Mouse (Mus musculus) heart, embryonic 12.5 days (tissue): ENCODE data around the gene Pgp. TPM values are rescaled to one million over a fixed set of nuclear protein-coding genes. Genes with fewer than 3 reads are reported as not detected.
A peak's percentile ranks its signal among the peaks of the same experiment; 100 is the strongest.

Source experiments
- ATAC-seq: fragments of 200-750 bp; cut with Nextera tagmentation; 2 replicates; pipeline ENCODE4 v1.8.0; 2017; ENCODE audit warnings: moderate TSS enrichment, moderate library complexity; ENCODE audit not compliant: insufficient number of reproducible peaks, low FRiP score
- H3K27ac ChIP-seq: fragments of 300-500 bp; sonication (generic); 2 replicates; pipeline ENCODE4 v1.5.1; 2016; ENCODE audit warnings: mild to moderate bottlenecking, moderate library complexity; ENCODE audit not compliant: poor library complexity, severe bottlenecking
- H3K27me3 ChIP-seq: fragments of 300-500 bp; sonication (generic); replicated peaks from 2 replicates; pipeline ENCODE4 v1.6.1; 2016; ENCODE audit warnings: mild to moderate bottlenecking, moderate library complexity
- H3K36me3 ChIP-seq: fragments of 300-500 bp; sonication (generic); 2 replicates; pipeline ENCODE4 v1.6.1; 2016; ENCODE audit warnings: mild to moderate bottlenecking, moderate library complexity
- H3K4me1 ChIP-seq: fragments of 300-500 bp; sonication (generic); replicated peaks from 2 replicates; pipeline ENCODE4 v1.6.1; 2016; ENCODE audit warnings: mild to moderate bottlenecking
- H3K4me2 ChIP-seq: fragments of 300-500 bp; sonication (generic); 2 replicates; pipeline ENCODE4 v1.6.1; 2016; ENCODE audit warnings: mild to moderate bottlenecking, moderate library complexity
- H3K4me3 ChIP-seq: fragments of 300-500 bp; sonication (generic); 2 replicates; pipeline ENCODE4 v1.5.1; 2016; ENCODE audit warnings: mild to moderate bottlenecking
- H3K9ac ChIP-seq: fragments of 300-500 bp; sonication (generic); 2 replicates; pipeline ENCODE4 v1.6.1; 2016; ENCODE audit warnings: mild to moderate bottlenecking, moderate library complexity
- H3K9me3 ChIP-seq: fragments of 300-500 bp; sonication (generic); replicated peaks from 2 replicates; pipeline ENCODE4 v1.6.1; 2016; ENCODE audit warnings: mild to moderate bottlenecking, moderate library complexity
- whole genome bisulfite sequencing: fragments of 180-500 bp; shearing (Covaris S2); methylation state at CpG from one replicate; pipeline ENCODE4 v1.1.7; 2016; 5-methylcytosine and 5-hydroxymethylcytosine counted together
- polyA plus RNA-seq: library from polyadenylated mRNA; unstranded; fragments of >200 nt; fragmentation: Nextera tagmentation; extraction: Ambion mirVana; gene quantifications from 2 replicates; pipeline ENCODE4 v1.2.1, GENCODE M21; 2016

Pgp gene
- polyA plus RNA-seq, 1 experiment from 2014 or later, result 73.7 TPM

- 0 out of 2 replicates have a peak, but pooled peaks have one; percentile 4 for ATAC-seq
- Histone ChIP-seq H3K9me3 (no peaks in the 10 kb centered on the region), H3K9ac (no peak overlapping the region), H3K4me2 (peak overlapping the region; percentile 70), H3K4me1 (peaks cover 14% of the 10 kb centered on the region), H3K4me3 (no peak overlapping the region), H3K27ac (no peak overlapping the region), H3K36me3 (peaks cover 46% of the 10 kb centered on the region), H3K27me3 (peaks cover 46% of the 10 kb centered on the region)
- WGBS, result 49% methylated on average over 19 of the region's 19 CpGs
These were observed 37.0 kb downstream of the Pgp start for GRCm38 (mm10) chr17:24507129-24507664.

GRCm38 (mm10) chr17:24507806-24508460 lies 37.7 kb downstream of the Pgp start:
- Histone ChIP-seq H3K4me1 (peaks cover 14% of the 10 kb centered on the region), H3K36me3 (peaks cover 52% of the 10 kb centered on the region), H3K4me2 (no peak overlapping the region), H3K9ac (no peak overlapping the region), H3K27me3 (peaks cover 40% of the 10 kb centered on the region), H3K9me3 (no peaks in the 10 kb centered on the region), H3K27ac (no peak overlapping the region), H3K4me3 (no peak overlapping the region)
- WGBS, result 83% methylated on average over 12 of the region's 12 CpGs
- ATAC-seq, result no peak

- peaks cover 95% of the 10 kb centered on the region for H3K36me3 ChIP-seq
- no peak for ATAC-seq
- H3K27ac ChIP-seq, result no peak overlapping the region
- H3K27me3 ChIP-seq, result no peaks in the 10 kb centered on the region
- no peak overlapping the region for H3K4me3 ChIP-seq
- H3K9me3 ChIP-seq, result no peaks in the 10 kb centered on the region
- H3K4me1 ChIP-seq, result 0 out of 2 replicates have a peak, but pooled peaks cover 6% of the 10 kb centered on the region
- H3K9ac ChIP-seq, result 0 out of 2 replicates have a peak overlapping the region, but pooled peaks have one; percentile 4
- WGBS, result 60% methylated on average over 5 of the region's 5 CpGs
- no peak overlapping the region for H3K4me2 ChIP-seq
These were observed 43.4 kb downstream of the Pgp start for GRCm38 (mm10) chr17:24513609-24514008.

- H3K4me3 ChIP-seq, result no peak overlapping the region
These were observed 44.4 kb downstream of the Pgp start for GRCm38 (mm10) chr17:24514270-24515257.

GRCm38 (mm10) chr17:24520450-24520849 lies 50.3 kb downstream of the Pgp start:
- Histone ChIP-seq H3K4me3 (no peak overlapping the region), H3K27me3 (no peaks in the 10 kb centered on the region), H3K9me3 (no peaks in the 10 kb centered on the region), H3K4me1 (peaks cover 15% of the 10 kb centered on the region), H3K4me2 (no peak overlapping the region), H3K36me3 (peaks cover 53% of the 10 kb centered on the region), H3K27ac (no peak overlapping the region), H3K9ac (no peak overlapping the region)
- 85% methylated on average over 4 of the region's 4 CpGs for WGBS
- no peak for ATAC-seq

More at GRCm38 (mm10) chr17:24514270-24515257, 44.4 kb downstream of the Pgp start:
- Histone ChIP-seq H3K9me3 (no peaks in the 10 kb centered on the region), H3K27ac (peak overlapping the region; percentile 57), H3K4me2 (no peak overlapping the region), H3K4me1 (0 out of 2 replicates have a peak, but pooled peaks cover 6% of the 10 kb centered on the region), H3K9ac (no peak overlapping the region), H3K27me3 (no peaks in the 10 kb centered on the region), H3K36me3 (peaks cover 94% of the 10 kb centered on the region)
- ATAC-seq, result peak; percentile 60
- 82% methylated on average over 24 of the region's 24 CpGs for WGBS

Other genes starting within 250 kb of the Pgp start
- gene Tedc2, start 249.5 kb upstream of the Pgp start, polyA plus RNA-seq, result 6.0 and 7.5 TPM in 2 replicates
- 49.4 and 55.8 TPM in 2 replicates for gene Ccnf, start 218.9 kb upstream of the Pgp start, polyA plus RNA-seq
- gene Abca17, start 119.3 kb upstream of the Pgp start, polyA plus RNA-seq, result not detected in 2 replicates
- gene Abca3, start 118.4 kb upstream of the Pgp start, polyA plus RNA-seq, result 9.4 and 9.7 TPM in 2 replicates
- 246 and 247 TPM in 2 replicates for gene Rnps1, start 55.8 kb upstream of the Pgp start, polyA plus RNA-seq
- gene Eci1, start 43.8 kb upstream of the Pgp start, polyA plus RNA-seq, result 209 and 215 TPM in 2 replicates
- gene Dnase1l2, start 27.3 kb upstream of the Pgp start, polyA plus RNA-seq, result 2.3 and 2.4 TPM in 2 replicates
- gene E4f1, start 79 bp upstream of the Pgp start, polyA plus RNA-seq, result 22.2 and 22.5 TPM in 2 replicates
- not detected in 2 replicates for gene Bricd5, start 3.5 kb downstream of the Pgp start, polyA plus RNA-seq
- 17.8 and 20.5 TPM in 2 replicates for gene Mlst8, start 8.7 kb downstream of the Pgp start, polyA plus RNA-seq
- gene Caskin1, start 18.2 kb downstream of the Pgp start, polyA plus RNA-seq, result 0.64 and 0.77 TPM in 2 replicates
- 71.8 and 81.4 TPM in 2 replicates for gene Traf7, start 57.5 kb downstream of the Pgp start, polyA plus RNA-seq
- 1.2 TPM in 2 replicates for gene Rab26, start 63.8 kb downstream of the Pgp start, polyA plus RNA-seq
- 18.1 and 18.9 TPM in 2 replicates for gene Pkd1, start 79.4 kb downstream of the Pgp start, polyA plus RNA-seq
- gene Tsc2, start 162.2 kb downstream of the Pgp start, polyA plus RNA-seq, result 66.5 and 74.6 TPM in 2 replicates
- 7.8 and 8.3 TPM in 2 replicates for gene Nthl1, start 162.3 kb downstream of the Pgp start, polyA plus RNA-seq
- gene Slc9a3r2, start 179.9 kb downstream of the Pgp start, polyA plus RNA-seq, result 56.6 and 59.7 TPM in 2 replicates
- not detected in 2 replicates for gene Npw, start 188.1 kb downstream of the Pgp start, polyA plus RNA-seq
- 20.1 and 21.2 TPM in 2 replicates for gene Zfp598, start 199.3 kb downstream of the Pgp start, polyA plus RNA-seq
- 0.68 and 1.0 TPM in 2 replicates for gene Syngr3, start 219.6 kb downstream of the Pgp start, polyA plus RNA-seq
- gene Gfer, start 225.8 kb downstream of the Pgp start, polyA plus RNA-seq, result 34.0 and 37.8 TPM in 2 replicates
- gene Noxo1, start 225.8 kb downstream of the Pgp start, polyA plus RNA-seq, result 1.3 and 1.8 TPM in 2 replicates
- 45.9 and 49.5 TPM in 2 replicates for gene Tbl3, start 237.3 kb downstream of the Pgp start, polyA plus RNA-seq
- gene Rnf151, start 247.7 kb downstream of the Pgp start, polyA plus RNA-seq, result not detected in 2 replicates
- 810 and 828 TPM in 2 replicates for gene Rps2, start 247.7 kb downstream of the Pgp start, polyA plus RNA-seq